Mouse (Mus musculus) central nervous system, embryonic 18 days (tissue): Measurements from ENCODE around the gene Txndc17. TPM values are rescaled to one million over a fixed set of nuclear protein-coding genes. Genes with fewer than 3 reads are reported as not detected.

ENCODE experiments used
- polyA plus RNA-seq: library from polyadenylated mRNA; depleted of rRNA; stranded (reverse); fragments of >200 nt; gene quantifications from 2 replicates; pipeline ENCODE4 v1.2.3, GENCODE M21; 2012; rRNA removed

The Txndc17 gene
- polyA plus RNA-seq, result 96.2 and 97.3 TPM in 2 replicates

GRCm38 (mm10) chr11:72207204-72207833 lies at the start of gene Txndc17, which contains the start of gene 4933427D14Rik:
Gene Txndc17 (plus strand): TSS chr11:72207547.
Gene 4933427D14Rik (minus strand): TSS chr11:72207459.

GRCm38 (mm10) chr11:72206341-72207203 lies 775 bp upstream of the Txndc17 start, which contains the start of gene Gm43951:
Gene Gm43951 (minus strand): TSS chr11:72206840.

GRCm38 (mm10) chr11:72215410-72215797 lies 8.1 kb downstream of the Txndc17 start, which contains the start of gene Med31:
Gene Med31 (minus strand): TSS chr11:72215592.

Other genes with a start within 250 kb of the Txndc17 start
- gene Aipl1, start 170.0 kb upstream of the Txndc17 start, polyA plus RNA-seq, result 0.19 and 0.40 TPM in 2 replicates
- 16.1 and 16.6 TPM in 2 replicates for gene Pimreg, start 165.5 kb upstream of the Txndc17 start, polyA plus RNA-seq
- 17.0 and 18.0 TPM in 2 replicates for gene Pitpnm3, start 71.8 kb upstream of the Txndc17 start, polyA plus RNA-seq
- gene Gm43951, start 707 bp upstream of the Txndc17 start, polyA plus RNA-seq, result 5.9 and 6.8 TPM in 2 replicates
- 34.7 and 37.4 TPM in 2 replicates for gene 4933427D14Rik, start 88 bp upstream of the Txndc17 start, polyA plus RNA-seq
- gene Med31, start 8.0 kb downstream of the Txndc17 start, polyA plus RNA-seq, result 42.3 and 44.2 TPM in 2 replicates
- 3.8 and 4.1 TPM in 2 replicates for gene Slc13a5, start 59.7 kb downstream of the Txndc17 start, polyA plus RNA-seq
- 4.1 and 6.7 TPM in 2 replicates for gene Xaf1, start 94.1 kb downstream of the Txndc17 start, polyA plus RNA-seq
- gene Fbxo39, start 106.9 kb downstream of the Txndc17 start, polyA plus RNA-seq, result not detected in 2 replicates
- 3.8 and 4.3 TPM in 2 replicates for gene Tekt1, start 154.9 kb downstream of the Txndc17 start, polyA plus RNA-seq
- 4.7 and 5.5 TPM in 2 replicates for gene Smtnl2, start 204.2 kb downstream of the Txndc17 start, polyA plus RNA-seq
- gene Ggt6, start 228.0 kb downstream of the Txndc17 start, polyA plus RNA-seq, result not detected in 2 replicates
- gene Mybbp1a, start 233.8 kb downstream of the Txndc17 start, polyA plus RNA-seq, result 63.5 and 64.5 TPM in 2 replicates